ENCODE assay signal across 8 mouse cellular contexts in the genomic region with DNA sequence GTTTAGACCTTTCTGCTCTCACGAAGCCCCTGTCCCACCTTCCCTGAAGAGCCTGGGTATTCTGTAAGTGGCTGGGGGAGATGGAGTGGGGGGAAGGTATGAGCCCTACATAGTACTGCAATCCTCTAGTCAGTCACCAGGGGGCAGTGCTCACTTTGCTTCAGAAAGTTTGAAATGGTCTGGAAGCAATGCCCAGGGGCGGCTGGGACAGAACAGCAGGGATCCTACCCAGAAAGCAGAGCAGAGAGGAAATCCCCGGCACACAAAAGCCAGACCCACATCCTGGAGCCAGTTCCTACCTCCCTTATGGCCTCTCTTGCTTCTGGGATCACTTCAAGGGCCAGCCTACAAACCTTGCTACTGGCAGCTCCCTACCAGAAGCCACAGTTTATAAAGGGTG. TPM values are rescaled to one million over a fixed set of nuclear protein-coding genes. Genes with fewer than 3 reads are reported as not detected.
DNase-seq lines count a peak whose midpoint lies in the region; ATAC-seq and TF ChIP-seq lines count a peak whose summit lies in the region.

No protein-coding gene starts in this region.

- H3K27me3 ChIP-seq in intestine, embryonic 16.5 days (replicated peaks; ENCODE audit: control insufficient read depth, insufficient read depth, low read length) = no peaks in the 10 kb centered on the region
- no peaks in the 10 kb centered on the region for H3K27me3 ChIP-seq in midbrain, embryonic 13.5 days
- H3K27me3 ChIP-seq in small intestine, adult 2 months (ENCODE audit: control insufficient read depth, insufficient read depth, low read length) = no peaks in the 10 kb centered on the region

- peaks cover 7% of the 10 kb centered on the region; the same call in 1 of the 2 replicates for H3K4me1 ChIP-seq in intestine, embryonic 16.5 days (ENCODE audit: control insufficient read depth, insufficient read depth, low read length)
- peaks cover 16% of the 10 kb centered on the region for H3K4me1 ChIP-seq in midbrain, embryonic 13.5 days (replicated peaks)
- H3K4me1 ChIP-seq in small intestine, adult 2 months (ENCODE audit: control insufficient read depth, insufficient read depth, insufficient read length, low read length) = peaks cover 10% of the 10 kb centered on the region

- WGBS in intestine, embryonic 16.5 days = 14% methylated on average over 3 of the region's 3 CpGs
- 7% methylated on average over 3 of the region's 3 CpGs for WGBS in midbrain, embryonic 13.5 days
- 25% methylated on average over 3 of the region's 3 CpGs for WGBS in small intestine, adult 2 months

- 0 out of 2 replicates have a peak overlapping the region, but pooled peaks have one; percentile 11 for H3K9ac ChIP-seq in intestine, embryonic 16.5 days (ENCODE audit: low read depth, low read length)
- H3K9ac ChIP-seq in midbrain, embryonic 13.5 days (replicated peaks) = no peak overlapping the region

- TF ChIP-seq POLR2A in small intestine, adult 2 months (IDR thresholded peaks at IDR 0.05; ENCODE audit: low read depth, low read length) = no peak

- ATAC-seq in common myeloid progenitor, adult 5-6 weeks (replicated peaks; ENCODE audit: low read depth, poor library complexity, severe bottlenecking) = peak; percentile 87
- peak; percentile 58 for ATAC-seq in intestine, embryonic 16.5 days
- peak; percentile 71 for ATAC-seq in midbrain, embryonic 13.5 days
- ATAC-seq in erythroid progenitor cell, adult 5-6 weeks (replicated peaks; ENCODE audit: low FRiP score, poor library complexity, severe bottlenecking) = no peak

- no peak overlapping the region for H3K4me3 ChIP-seq in intestine, embryonic 16.5 days (ENCODE audit: low read length)
- H3K4me3 ChIP-seq in midbrain, embryonic 13.5 days (replicated peaks) = no peak overlapping the region
- H3K4me3 ChIP-seq in small intestine, adult 2 months (ENCODE audit: low read depth, low read length) = no peak overlapping the region

- H3K4me2 ChIP-seq in intestine, embryonic 16.5 days (ENCODE audit: low read depth, low read length) = no peak overlapping the region
- H3K4me2 ChIP-seq in midbrain, embryonic 13.5 days (replicated peaks) = no peak overlapping the region

- H3K36me3 ChIP-seq in intestine, embryonic 16.5 days (ENCODE audit: control insufficient read depth, insufficient read depth, low read length) = peaks cover 3% of the 10 kb centered on the region; the same call in 1 of the 2 replicates
- peaks cover 67% of the 10 kb centered on the region for H3K36me3 ChIP-seq in midbrain, embryonic 13.5 days
- peaks cover 48% of the 10 kb centered on the region for H3K36me3 ChIP-seq in small intestine, adult 2 months (ENCODE audit: control insufficient read depth, insufficient read depth, low read length)

- DNase-seq in adrenal gland, adult (ENCODE audit: inconsistent age in 2 of 2, low spot score in 1 of 2) = peak; percentile 85 to 96
- peak; percentile 81 for DNase-seq in gastrocnemius, postnatal 14 days
- peak; percentile 82 for DNase-seq in left cerebral cortex, postnatal 25 days (ENCODE audit: low spot score in 2 of 2)

- peak; percentile 75; the same call in 1 of the 2 replicates for TF ChIP-seq CTCF in small intestine, adult 2 months (IDR thresholded peaks at IDR 0.05; ENCODE audit: extremely low read depth, insufficient read length, insufficient replicate concordance, low read depth, low read length)

- no peaks in the 10 kb centered on the region for H3K9me3 ChIP-seq in intestine, embryonic 16.5 days (ENCODE audit: control insufficient read depth, low read length)
- no peaks in the 10 kb centered on the region for H3K9me3 ChIP-seq in midbrain, embryonic 13.5 days

- intact Hi-C loops in gastrocnemius, postnatal 14 days (cut with DNase I; ENCODE audit: low total_unique reads) = loop anchor here (2.0 kb wide), 1 partner anchor 140 kb away; no protein-coding TSS in a partner anchor
- intact Hi-C loops in left cerebral cortex, postnatal 25 days (cut with DNase I) = loop anchor here (1.0 kb wide), 1 partner anchor 139 kb away; no protein-coding TSS in a partner anchor

- H3K27ac ChIP-seq in intestine, embryonic 16.5 days (ENCODE audit: low read length) = peak overlapping the region; percentile 16; the same call in 1 of the 2 replicates
- peak overlapping the region; percentile 63 for H3K27ac ChIP-seq in midbrain, embryonic 13.5 days
- no peak overlapping the region for H3K27ac ChIP-seq in small intestine, adult 2 months (ENCODE audit: insufficient read depth, low read depth, low read length)

RNA-seq across cellular contexts. Expression of a gene that starts 40.9 kb away (rescaled TPM):
- 1.1 and 4.2 TPM in 2 replicates for total RNA-seq in common myeloid progenitor, adult 5-6 weeks (2017)
- 1 to 10 TPM; 4.2 to 6.0 TPM for total RNA-seq in gastrocnemius, postnatal 14 days (2021)
- polyA plus RNA-seq in intestine, embryonic 16.5 days (2015; fragmentation: Nextera tagmentation; extraction: Ambion mirVana) = 9.5 and 10.1 TPM in 2 replicates
- 10 to 100 TPM in 1 of 2 experiments, 1 to 10 TPM in 1; 9.1 to 11.7 TPM for total RNA-seq in left cerebral cortex, postnatal 25 days (2021)
- 2.6 and 3.7 TPM in 2 replicates for polyA plus RNA-seq in midbrain, embryonic 13.5 days (2015; fragmentation: Nextera tagmentation; extraction: Ambion mirVana)
- 9.3 and 13.1 TPM in 2 replicates for polyA plus RNA-seq in small intestine, adult 2 months (2012; rRNA removed)
- total RNA-seq in erythroid progenitor cell, adult 5-6 weeks (2015; ENCODE audit: low replicate concordance) = not detected in 2 replicates
- total RNA-seq in erythroid progenitor cell, adult 5-6 weeks (2017; ENCODE audit: low replicate concordance) = not detected in 2 replicates
